Comparison of ENCODE assay signal across 31 mouse cellular contexts in genomic region chr17:28571868-28572267, GRCm38 (mm10). TPM values are rescaled to one million over a fixed set of nuclear protein-coding genes. Genes with fewer than 3 reads are reported as not detected.
DNase-seq lines count a peak whose midpoint lies in the region; ATAC-seq and TF ChIP-seq lines count a peak whose summit lies in the region.
"Had no signal": no experiment of that assay in that cellular context is flagged by ENCODE, and none has a peak within 500 bp of the region (broad histone marks: within the 10 kb centered on the region; RNA-seq: fewer than 3 reads in every experiment).

No protein-coding gene starts in this region.

- no peak overlapping the region for H3K4me2 ChIP-seq in liver, postnatal 0 days (ENCODE audit: low read depth, low read length)
- H3K4me2 ChIP-seq: forebrain, embryonic 13.5 days; heart, embryonic 13.5 days; hindbrain, embryonic 14.5 days had no signal

- H3K4me1 ChIP-seq in liver, adult 2 months (ENCODE audit: control insufficient read depth, insufficient read depth, low read length) = 0 out of 2 replicates have a peak, but pooled peaks cover 2% of the 10 kb centered on the region
- peaks cover 13% of the 10 kb centered on the region for H3K4me1 ChIP-seq in liver, postnatal 0 days (ENCODE audit: insufficient read depth)

- no peak overlapping the region for H3K9ac ChIP-seq in liver, adult 2 months (ENCODE audit: low read depth, low read length)
- H3K9ac ChIP-seq in liver, postnatal 0 days (replicated peaks) = no peak overlapping the region
- H3K9ac ChIP-seq: forebrain, embryonic 13.5 days; heart, embryonic 13.5 days; hindbrain, embryonic 14.5 days had no signal

- H3K27me3 ChIP-seq in liver, adult 2 months (ENCODE audit: control insufficient read depth, insufficient read depth, low read length) = no peaks in the 10 kb centered on the region
- H3K27me3 ChIP-seq in liver, postnatal 0 days (ENCODE audit: insufficient read depth, low read length) = no peaks in the 10 kb centered on the region

- no peaks in the 10 kb centered on the region for H3K9me3 ChIP-seq in liver, postnatal 0 days (ENCODE audit: low read length)
- H3K9me3 ChIP-seq: forebrain, embryonic 10.5 days; forebrain, embryonic 13.5 days; G1E; heart, embryonic 10.5 days; heart, embryonic 13.5 days had no signal

- no peak for TF ChIP-seq CTCF in liver, adult 2 months (IDR thresholded peaks at IDR 0.05; ENCODE audit: low read depth, low read length)
- no peak for TF ChIP-seq CTCF in liver, postnatal 0 days (IDR thresholded peaks at IDR 0.05; ENCODE audit: low read depth)

- no peak overlapping the region for H3K27ac ChIP-seq in liver, adult 2 months (replicated peaks; ENCODE audit: insufficient read depth, low read depth, low read length)
- no peak overlapping the region for H3K27ac ChIP-seq in liver, postnatal 0 days (ENCODE audit: low read depth)
- H3K27ac ChIP-seq: forebrain, embryonic 10.5 days; forebrain, embryonic 13.5 days; heart, adult 2 months; heart, embryonic 10.5 days; heart, embryonic 13.5 days; hindbrain, embryonic 14.5 days had no signal

- no peak for ATAC-seq in liver, postnatal 0 days
- ATAC-seq: forebrain, embryonic 13.5 days; forebrain, embryonic 16.5 days had no signal

- TF ChIP-seq POLR2A in liver, adult 2 months (IDR thresholded peaks at IDR 0.05; ENCODE audit: extremely low read depth, insufficient read depth, low read length) = no peak

- WGBS in liver, adult 2 months = 38% methylated on average over 3 of the region's 3 CpGs
- WGBS in liver, postnatal 0 days (ENCODE audit: insufficient replicate concordance) = 73% methylated on average over 3 of the region's 3 CpGs

- no peaks in the 10 kb centered on the region for H3K79me2 ChIP-seq in liver, adult 2 months (ENCODE audit: control insufficient read depth, insufficient read depth, low read length)

- no peak for TF ChIP-seq EP300 in liver, postnatal 0 days (IDR thresholded peaks at IDR 0.05; ENCODE audit: low read depth)

- peak; percentile 78 for DNase-seq in liver, adult 2 months (ENCODE audit: extremely low read depth, low read depth, low spot score)
- no peak for DNase-seq in liver, postnatal 0 days
- peak; percentile 58 for DNase-seq in 3T3-L1 (ENCODE audit: low read depth, low spot score)
- peak; percentile 53 for DNase-seq in ES-CJ7 (ENCODE audit: low read depth, low spot score)
- peak; percentile 58 for DNase-seq in R1 (ENCODE audit: low read depth, low spot score)
- DNase-seq in spleen, postnatal 10 days (ENCODE audit: low spot score in 2 of 2) = no peak
- DNase-seq in right cerebral cortex, postnatal 36 days (ENCODE audit: low spot score in 2 of 2) = no peak
- no peak for DNase-seq in thymus, postnatal 36 days
- DNase-seq: adrenal gland, adult 8-10 months; adrenal gland, postnatal 25 days; cerebellum, adult 18-20 months; cerebellum, adult 9-10 months; cerebellum, postnatal 14 days; gastrocnemius, postnatal 10 days; gastrocnemius, postnatal 36 days; heart, adult 2 months; heart, postnatal 14 days; heart, postnatal 4 days had no signal

- H3K4me3 ChIP-seq in liver, adult 2 months (ENCODE audit: insufficient read depth, low read depth, low read length) = no peak overlapping the region
- no peak overlapping the region for H3K4me3 ChIP-seq in liver, postnatal 0 days (ENCODE audit: low read depth, low read length)
- H3K4me3 ChIP-seq: forebrain, embryonic 10.5 days; forebrain, embryonic 13.5 days; heart, adult 2 months; heart, embryonic 10.5 days; heart, embryonic 13.5 days had no signal

- H3K36me3 ChIP-seq in liver, adult 2 months (ENCODE audit: control insufficient read depth, insufficient read depth, low read length) = no peaks in the 10 kb centered on the region
- H3K36me3 ChIP-seq in liver, postnatal 0 days (replicated peaks; ENCODE audit: insufficient read depth, low read length) = no peaks in the 10 kb centered on the region
- H3K36me3 ChIP-seq: forebrain, embryonic 10.5 days; G1E; heart, embryonic 10.5 days; heart, embryonic 13.5 days had no signal

RNA-seq across cellular contexts. Expression of gene Lhfpl5, which starts 3.6 kb away (rescaled TPM):
- not detected in 2 replicates for total RNA-seq in liver, adult 2 months (2014; rRNA removed)
- polyA plus RNA-seq in liver, adult 2 months (2012; rRNA removed) = not detected in 2 replicates
- polyA plus RNA-seq in liver, postnatal 0 days (2015; fragmentation: Nextera tagmentation; extraction: Ambion mirVana) = not detected in 2 replicates
- total RNA-seq: G1E; gastrocnemius, adult 18-20 months; gastrocnemius, postnatal 10 days; gastrocnemius, postnatal 36 days; granulocyte monocyte progenitor cell, adult 5-6 weeks; heart, adult 2 months; heart, postnatal 14 days; heart, postnatal 4 days had no signal
- polyA plus RNA-seq: G1E had no signal

RNA-seq across cellular contexts. Expression of gene Clps, which starts 11.3 kb away (rescaled TPM):
- total RNA-seq in liver, adult 2 months (2014; rRNA removed) = 9.5 and 70.1 TPM in 2 replicates
- polyA plus RNA-seq in liver, adult 2 months (2012; rRNA removed) = 1.4 and 2.1 TPM in 2 replicates
- 1.2 and 26.9 TPM in 2 replicates for polyA plus RNA-seq in liver, postnatal 0 days (2015; fragmentation: Nextera tagmentation; extraction: Ambion mirVana)
- total RNA-seq: adrenal gland, adult 8-10 months; adrenal gland, postnatal 25 days; G1E; gastrocnemius, adult 18-20 months; gastrocnemius, postnatal 10 days; gastrocnemius, postnatal 36 days; granulocyte monocyte progenitor cell, adult 5-6 weeks; heart, adult 2 months; heart, postnatal 14 days; heart, postnatal 4 days had no signal
- polyA plus RNA-seq: embryonic facial prominence, embryonic 11.5 days; embryonic facial prominence, embryonic 14.5 days; forebrain, embryonic 10.5 days; forebrain, embryonic 16.5 days; G1E; hindbrain, embryonic 11.5 days; hindbrain, embryonic 14.5 days had no signal

RNA-seq across cellular contexts. Expression of gene Clpsl2, which starts 22.7 kb away (rescaled TPM):
- total RNA-seq in liver, adult 2 months (2014; rRNA removed) = not detected in 2 replicates
- polyA plus RNA-seq in liver, adult 2 months (2012; rRNA removed) = not detected in 2 replicates
- polyA plus RNA-seq in liver, postnatal 0 days (2015; fragmentation: Nextera tagmentation; extraction: Ambion mirVana) = not detected in 2 replicates
- total RNA-seq: adrenal gland, adult 8-10 months; adrenal gland, postnatal 25 days; G1E; gastrocnemius, adult 18-20 months; gastrocnemius, postnatal 10 days; gastrocnemius, postnatal 36 days; granulocyte monocyte progenitor cell, adult 5-6 weeks; heart, adult 2 months; heart, postnatal 14 days; heart, postnatal 4 days had no signal
- polyA plus RNA-seq: embryonic facial prominence, embryonic 11.5 days; embryonic facial prominence, embryonic 14.5 days; forebrain, embryonic 10.5 days; forebrain, embryonic 13.5 days; forebrain, embryonic 16.5 days; G1E; heart, adult 2 months; heart, embryonic 10.5 days; heart, embryonic 13.5 days; heart, embryonic 16.5 days; hindbrain, embryonic 11.5 days; hindbrain, embryonic 14.5 days had no signal

RNA-seq across cellular contexts. Expression of gene Armc12, which starts 41.3 kb away (rescaled TPM):
- total RNA-seq in liver, adult 2 months (2014; rRNA removed) = not detected in 2 replicates
- not detected in 2 replicates for polyA plus RNA-seq in liver, adult 2 months (2012; rRNA removed)
- not detected in 2 replicates for polyA plus RNA-seq in liver, postnatal 0 days (2015; fragmentation: Nextera tagmentation; extraction: Ambion mirVana)
- total RNA-seq: adrenal gland, adult 8-10 months; adrenal gland, postnatal 25 days; G1E; gastrocnemius, adult 18-20 months; gastrocnemius, postnatal 10 days; gastrocnemius, postnatal 36 days; granulocyte monocyte progenitor cell, adult 5-6 weeks; heart, adult 2 months; heart, postnatal 14 days; heart, postnatal 4 days had no signal
- polyA plus RNA-seq: embryonic facial prominence, embryonic 11.5 days; embryonic facial prominence, embryonic 14.5 days; forebrain, embryonic 10.5 days; forebrain, embryonic 13.5 days; forebrain, embryonic 16.5 days; G1E; heart, embryonic 13.5 days; heart, embryonic 16.5 days; hindbrain, embryonic 11.5 days; hindbrain, embryonic 14.5 days had no signal

RNA-seq across cellular contexts. Expression of gene Srpk1, which starts 50.6 kb away (rescaled TPM):
- 12.9 and 13.7 TPM in 2 replicates for total RNA-seq in liver, adult 2 months (2014; rRNA removed)
- polyA plus RNA-seq in liver, adult 2 months (2012; rRNA removed) = 6.1 and 10.8 TPM in 2 replicates
- polyA plus RNA-seq in liver, postnatal 0 days (2015; fragmentation: Nextera tagmentation; extraction: Ambion mirVana) = 20.9 and 21.7 TPM in 2 replicates

Comparison
In these comparisons a context has a peak if more than half of its experiments do, and no peak if none do; other contexts are left out.
1. DNase-seq: peak in liver, adult 2 months (single experiment), 3T3-L1 (single experiment), ES-CJ7 (single experiment) and R1 (single experiment); none in liver, postnatal 0 days (single experiment), spleen, postnatal 10 days (0 of 2), right cerebral cortex, postnatal 36 days (0 of 2) and thymus, postnatal 36 days (0 of 2).